Mouse (Mus musculus) myocyte (in vitro differentiated cells): Measurements from ENCODE around the gene Cblb. TPM values are rescaled to one million over a fixed set of nuclear protein-coding genes. Genes with fewer than 3 reads are reported as not detected.

ENCODE experiments used
- H3K27me3 ChIP-seq: one replicate; pipeline ENCODE4 v1.6.1; 2011; ENCODE audit not compliant: control insufficient read depth, insufficient read depth, insufficient read length
- H3K36me3 ChIP-seq: one replicate; pipeline ENCODE4 v1.6.1; 2011; ENCODE audit not compliant: control insufficient read depth, insufficient read depth
- H3K4me2 ChIP-seq: one replicate; pipeline ENCODE4 v1.6.1; 2011; ENCODE audit warnings: low read depth, control low read depth
- H3K4me3 ChIP-seq: one replicate; pipeline ENCODE4 v1.5.1; 2011; ENCODE audit warnings: mild to moderate bottlenecking, control low read depth, moderate library complexity
- H3K79me2 ChIP-seq: one replicate; pipeline ENCODE4 v1.6.1; 2011; ENCODE audit not compliant: control insufficient read depth, insufficient read depth
- H3ac ChIP-seq: one replicate; pipeline ENCODE4 v1.6.1; 2011; ENCODE audit not compliant: control insufficient read depth, insufficient read length
- CEBPB ChIP-seq: IDR thresholded peaks from 2 replicates; pipeline ENCODE4 v1.6.1; 2011; ENCODE audit warnings: mild to moderate bottlenecking, moderate library complexity; ENCODE audit not compliant: poor library complexity, insufficient read depth, severe bottlenecking
- E2F4 ChIP-seq: IDR thresholded peaks from one replicate; pipeline ENCODE4 v1.6.1; 2011; ENCODE audit warnings: mild to moderate bottlenecking, control low read depth, moderate library complexity; ENCODE audit not compliant: insufficient read depth
- MAX ChIP-seq: IDR thresholded peaks from one replicate; pipeline ENCODE4 v1.6.1; 2011; ENCODE audit warnings: low read depth, mild to moderate bottlenecking, control low read depth
- MYOD1 ChIP-seq, 3 experiments: IDR thresholded peaks; one replicate each; pipeline ENCODE4 v1.6.1; 2011; ENCODE audit warnings: control low read depth in 2 of 3, low read depth in 2 of 3, mild to moderate bottlenecking in 2 of 3, moderate library complexity in 1 of 3; ENCODE audit not compliant: insufficient read length in 2 of 3, control insufficient read depth in 1 of 3
- MYOG ChIP-seq, 3 experiments: IDR thresholded peaks; one replicate each; pipeline ENCODE4 v1.6.1; 2011; ENCODE audit warnings: control low read depth in 2 of 3, low read depth in 2 of 3, mild to moderate bottlenecking in 2 of 3; ENCODE audit not compliant: insufficient read length in 2 of 3, control insufficient read depth in 1 of 3, insufficient read depth in 1 of 3
- POLR2A ChIP-seq: IDR thresholded peaks from one replicate; pipeline ENCODE4 v1.6.1; 2011; ENCODE audit warnings: low read depth, mild to moderate bottlenecking, control low read depth, moderate library complexity; ENCODE audit not compliant: insufficient read length
- POLR2AphosphoS2 ChIP-seq: IDR thresholded peaks from one replicate; pipeline ENCODE4 v1.6.1; 2011; ENCODE audit warnings: low read depth, control low read depth; ENCODE audit not compliant: insufficient read length
- REST ChIP-seq: IDR thresholded peaks from one replicate; pipeline ENCODE4 v1.6.1; 2011; ENCODE audit warnings: mild to moderate bottlenecking, control low read depth, moderate library complexity; ENCODE audit not compliant: insufficient read depth, insufficient read length
- SRF ChIP-seq: IDR thresholded peaks from one replicate; pipeline ENCODE4 v1.6.1; 2011; ENCODE audit warnings: low read depth; ENCODE audit not compliant: control insufficient read depth, insufficient read length
- TCF12 ChIP-seq: IDR thresholded peaks from one replicate; pipeline ENCODE4 v1.6.1; 2011; ENCODE audit warnings: mild to moderate bottlenecking, control low read depth; ENCODE audit not compliant: poor library complexity, insufficient read depth, severe bottlenecking
- TCF3 ChIP-seq: IDR thresholded peaks from one replicate; pipeline ENCODE4 v1.6.1; 2011; ENCODE audit warnings: low read depth, control low read depth; ENCODE audit not compliant: insufficient read length
- USF1 ChIP-seq: IDR thresholded peaks from one replicate; pipeline ENCODE4 v1.6.1; 2011; ENCODE audit warnings: low read depth, mild to moderate bottlenecking, control low read depth, moderate library complexity
- polyA plus RNA-seq: library from polyadenylated mRNA; unstranded; fragments of >200 nt; fragmentation: generic; extraction: Trizol; gene quantifications from one replicate; pipeline ENCODE4 v1.2.1, GENCODE M21; 2012; ENCODE audit warnings: missing spikeins

The Cblb gene
- polyA plus RNA-seq, 1 experiment = 7.7 TPM

GRCm38 (mm10) chr16:52107836-52108235 is 76.8 kb downstream of the Cblb start:
- no peak overlapping the region for H3K4me3 ChIP-seq
- TF ChIP-seq SRF (no peak), USF1 (no peak), POLR2AphosphoS2 (no peak), POLR2A (no peak), E2F4 (no peak), MYOD1 (IDR thresholded peaks at IDR 0.05; ENCODE audit: control insufficient read depth in 1 of 3, insufficient read length in 2 of 3, low read depth in 2 of 3) (no peak), TCF3 (no peak), TCF12 (no peak), MAX (no peak), CEBPB (no peak), MYOG (IDR thresholded peaks at IDR 0.05; ENCODE audit: control insufficient read depth in 1 of 3, insufficient read depth in 1 of 3, insufficient read length in 2 of 3, low read depth in 2 of 3) (no peak), REST (no peak)
- H3K4me2 ChIP-seq = no peak overlapping the region
- H3K36me3 ChIP-seq = no peaks in the 10 kb centered on the region
- H3K27me3 ChIP-seq = no peaks in the 10 kb centered on the region
- H3K79me2 ChIP-seq = peaks cover 19% of the 10 kb centered on the region
- no peak overlapping the region for H3ac ChIP-seq

GRCm38 (mm10) chr16:52114473-52114872 is 83.4 kb downstream of the Cblb start:
- Histone ChIP-seq H3K36me3 (no peaks in the 10 kb centered on the region), H3K27me3 (no peaks in the 10 kb centered on the region), H3K79me2 (peaks cover 8% of the 10 kb centered on the region), H3ac (no peak overlapping the region), H3K4me2 (no peak overlapping the region), H3K4me3 (no peak overlapping the region)
- TF ChIP-seq MYOD1 (IDR thresholded peaks at IDR 0.05; ENCODE audit: control insufficient read depth in 1 of 3, insufficient read length in 2 of 3, low read depth in 2 of 3) (no peak), POLR2AphosphoS2 (no peak), MAX (no peak)

- no peak overlapping the region for H3K4me2 ChIP-seq
- H3K36me3 ChIP-seq = no peaks in the 10 kb centered on the region
- no peak overlapping the region for H3ac ChIP-seq
- H3K79me2 ChIP-seq = peaks cover 9% of the 10 kb centered on the region
- H3K27me3 ChIP-seq = no peaks in the 10 kb centered on the region
- no peak for TF ChIP-seq E2F4
- no peak for TF ChIP-seq MAX
- no peak for TF ChIP-seq MYOG (IDR thresholded peaks at IDR 0.05; ENCODE audit: control insufficient read depth in 1 of 3, insufficient read depth in 1 of 3, insufficient read length in 2 of 3, low read depth in 2 of 3)
- TF ChIP-seq SRF = no peak
- no peak for TF ChIP-seq TCF3
- no peak for TF ChIP-seq USF1
- TF ChIP-seq POLR2A = no peak
- TF ChIP-seq REST = no peak
- TF ChIP-seq MYOD1 (IDR thresholded peaks at IDR 0.05; ENCODE audit: control insufficient read depth in 1 of 3, insufficient read length in 2 of 3, low read depth in 2 of 3) = no peak
- no peak overlapping the region for H3K4me3 ChIP-seq
Measured at GRCm38 (mm10) chr16:52119003-52119402, 88.0 kb downstream of the Cblb start.

- H3ac ChIP-seq = no peak overlapping the region
- no peak overlapping the region for H3K4me2 ChIP-seq
- no peak overlapping the region for H3K4me3 ChIP-seq
- no peaks in the 10 kb centered on the region for H3K36me3 ChIP-seq
- H3K79me2 ChIP-seq = no peaks in the 10 kb centered on the region
- no peaks in the 10 kb centered on the region for H3K27me3 ChIP-seq
- TF ChIP-seq MYOG (IDR thresholded peaks at IDR 0.05; ENCODE audit: control insufficient read depth in 1 of 3, insufficient read depth in 1 of 3, insufficient read length in 2 of 3, low read depth in 2 of 3) (no peak), MAX (no peak), SRF (no peak), TCF12 (no peak), MYOD1 (IDR thresholded peaks at IDR 0.05; ENCODE audit: control insufficient read depth in 1 of 3, insufficient read length in 2 of 3, low read depth in 2 of 3) (no peak), TCF3 (no peak), POLR2AphosphoS2 (no peak), REST (no peak)
Measured at GRCm38 (mm10) chr16:52124974-52125373, 93.9 kb downstream of the Cblb start.

DNA sequence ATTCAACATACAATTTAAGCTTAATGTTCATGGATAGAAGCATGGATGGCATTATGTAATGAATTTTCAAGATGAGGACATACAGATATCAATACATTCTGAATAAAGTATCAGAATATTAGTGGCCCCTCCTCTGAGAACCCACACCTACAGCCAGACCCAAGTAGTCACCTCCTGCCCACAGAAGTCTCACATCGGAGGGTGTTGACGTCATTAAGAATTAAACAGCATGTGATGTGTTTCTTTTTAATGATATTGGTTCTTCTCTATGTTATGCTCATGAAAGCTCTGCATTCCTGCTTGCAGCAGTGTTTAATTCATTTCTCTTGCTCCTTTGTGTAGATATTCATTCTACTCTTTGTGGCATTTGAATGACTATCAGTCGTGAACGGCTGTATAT is 94.9 kb downstream of the Cblb start:
- H3K36me3 ChIP-seq = peaks cover 3% of the 10 kb centered on the region
- no peaks in the 10 kb centered on the region for H3K27me3 ChIP-seq
- H3ac ChIP-seq = no peak overlapping the region
- H3K4me2 ChIP-seq = no peak overlapping the region
- H3K79me2 ChIP-seq = no peaks in the 10 kb centered on the region
- no peak overlapping the region for H3K4me3 ChIP-seq
- TF ChIP-seq MYOD1 (IDR thresholded peaks at IDR 0.05; ENCODE audit: control insufficient read depth in 1 of 3, insufficient read length in 2 of 3, low read depth in 2 of 3) (no peak), TCF12 (no peak), POLR2A (no peak), USF1 (no peak), MYOG (IDR thresholded peaks at IDR 0.05; ENCODE audit: control insufficient read depth in 1 of 3, insufficient read depth in 1 of 3, insufficient read length in 2 of 3, low read depth in 2 of 3) (no peak), REST (no peak), CEBPB (no peak), SRF (no peak), POLR2AphosphoS2 (no peak), TCF3 (no peak), E2F4 (no peak), MAX (no peak)
